Comparison of ENCODE assay signal across 8 mouse cellular contexts in the genomic region with DNA sequence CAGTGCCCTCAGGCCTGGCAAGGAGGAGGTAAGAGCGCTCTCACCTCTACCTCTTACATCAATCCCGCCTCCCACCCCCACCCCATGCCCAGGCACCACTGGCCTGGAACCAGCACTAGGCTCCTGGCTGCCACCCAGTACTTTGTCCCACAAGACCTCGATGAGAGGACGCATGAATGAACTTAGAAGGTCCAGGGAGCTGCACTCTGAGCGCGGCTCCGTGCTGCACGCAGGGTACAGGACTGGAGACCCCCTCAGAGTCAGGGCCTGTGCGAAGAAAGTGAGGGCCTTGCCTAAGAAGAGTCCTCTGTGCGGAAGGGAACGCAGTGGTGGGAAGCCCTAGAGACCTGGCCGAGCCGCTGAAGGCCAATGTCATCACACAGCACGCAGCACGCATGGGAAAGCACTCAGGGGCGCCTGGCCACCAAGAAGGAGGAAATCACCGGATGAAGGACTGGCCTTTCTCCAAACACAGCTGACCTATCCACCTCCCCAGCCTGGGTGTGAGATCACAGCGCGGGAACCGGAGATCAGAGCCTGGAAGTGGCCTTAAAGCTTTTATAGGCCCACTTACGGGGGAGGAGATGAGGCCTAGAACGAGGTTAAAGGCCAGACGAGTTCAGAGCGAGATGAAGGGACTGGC. TPM values are rescaled to one million over a fixed set of nuclear protein-coding genes. Genes with fewer than 3 reads are reported as not detected.
DNase-seq lines count a peak whose midpoint lies in the region; ATAC-seq and TF ChIP-seq lines count a peak whose summit lies in the region.

No protein-coding gene starts in this region.

- no peak for TF ChIP-seq CTCF in hindbrain, postnatal 0 days (IDR thresholded peaks at IDR 0.05; ENCODE audit: low read depth)
- no peak for TF ChIP-seq CTCF in intestine, postnatal 0 days (IDR thresholded peaks at IDR 0.05; ENCODE audit: low read depth)

- no peak for ATAC-seq in hindbrain, postnatal 0 days
- ATAC-seq in intestine, postnatal 0 days = no peak
- no peak for ATAC-seq in liver, embryonic 16.5 days (ENCODE audit: low read depth)
- no peak for ATAC-seq in inflammation-experienced regulatory T-cells, adult 6 months

- H3K36me3 ChIP-seq in hindbrain, embryonic 10.5 days = 0 out of 2 replicates have a peak, but pooled peaks cover 10% of the 10 kb centered on the region
- H3K36me3 ChIP-seq in hindbrain, postnatal 0 days (ENCODE audit: insufficient read depth, low read length) = no peaks in the 10 kb centered on the region
- H3K36me3 ChIP-seq in intestine, postnatal 0 days (ENCODE audit: control insufficient read depth, insufficient read depth) = no peaks in the 10 kb centered on the region
- H3K36me3 ChIP-seq in liver, embryonic 16.5 days (ENCODE audit: control insufficient read depth, insufficient read depth) = peaks cover 7% of the 10 kb centered on the region; the same call in 1 of the 2 replicates

- no peak overlapping the region for H3K4me2 ChIP-seq in hindbrain, postnatal 0 days (ENCODE audit: low read depth, low read length)
- peak overlapping the region; percentile 33 for H3K4me2 ChIP-seq in intestine, postnatal 0 days (replicated peaks; ENCODE audit: low read depth)
- peak overlapping the region; percentile 95 for H3K4me2 ChIP-seq in liver, embryonic 16.5 days (ENCODE audit: low read depth, low read length)

- peaks cover 56% of the 10 kb centered on the region for H3K4me1 ChIP-seq in hindbrain, embryonic 10.5 days (replicated peaks)
- peaks cover 4% of the 10 kb centered on the region; the same call in 1 of the 2 replicates for H3K4me1 ChIP-seq in hindbrain, postnatal 0 days (ENCODE audit: insufficient read depth, low read length)
- peaks cover 7% of the 10 kb centered on the region; the same call in 1 of the 2 replicates for H3K4me1 ChIP-seq in intestine, postnatal 0 days (replicated peaks; ENCODE audit: control insufficient read depth, insufficient read depth, low read length)
- peaks cover 76% of the 10 kb centered on the region for H3K4me1 ChIP-seq in liver, embryonic 16.5 days (ENCODE audit: control insufficient read depth, low read depth, low read length)

- H3K27me3 ChIP-seq in hindbrain, embryonic 10.5 days (ENCODE audit: insufficient read depth, poor library complexity, severe bottlenecking) = peaks cover 36% of the 10 kb centered on the region
- H3K27me3 ChIP-seq in hindbrain, postnatal 0 days (ENCODE audit: insufficient read depth, low read length) = no peaks in the 10 kb centered on the region
- H3K27me3 ChIP-seq in intestine, postnatal 0 days (replicated peaks; ENCODE audit: control insufficient read depth, insufficient read depth, low read length) = no peaks in the 10 kb centered on the region
- H3K27me3 ChIP-seq in liver, embryonic 16.5 days (ENCODE audit: control insufficient read depth, insufficient read depth, low read depth, low read length) = no peaks in the 10 kb centered on the region

- peak overlapping the region; percentile 66 for H3K27ac ChIP-seq in hindbrain, embryonic 10.5 days
- H3K27ac ChIP-seq in hindbrain, postnatal 0 days = no peak overlapping the region
- peak overlapping the region; percentile 28; the same call in 1 of the 2 replicates for H3K27ac ChIP-seq in intestine, postnatal 0 days (ENCODE audit: low read depth, low read length)
- H3K27ac ChIP-seq in liver, embryonic 16.5 days (ENCODE audit: low read length) = peak overlapping the region; percentile 96

- DNase-seq in hindbrain, embryonic 10.5 days (ENCODE audit: low spot score) = no peak
- no peak for DNase-seq in hindbrain, postnatal 0 days (ENCODE audit: low spot score)
- DNase-seq in gastrocnemius, postnatal 25 days = peak; percentile 63
- no peak for DNase-seq in left cerebral cortex, adult 9 months (ENCODE audit: low spot score in 2 of 2)
- no peak for DNase-seq in frontal cortex, postnatal 10 days (ENCODE audit: low spot score in 2 of 2)

- 69% methylated on average over 24 of the region's 24 CpGs for WGBS in hindbrain, embryonic 10.5 days
- 58% methylated on average over 24 of the region's 24 CpGs for WGBS in hindbrain, postnatal 0 days
- 59% methylated on average over 24 of the region's 24 CpGs for WGBS in intestine, postnatal 0 days
- 51% methylated on average over 24 of the region's 24 CpGs for WGBS in liver, embryonic 16.5 days (ENCODE audit: insufficient replicate concordance)

- H3K9ac ChIP-seq in hindbrain, postnatal 0 days (replicated peaks; ENCODE audit: low read length) = no peak overlapping the region
- no peak overlapping the region for H3K9ac ChIP-seq in intestine, postnatal 0 days (ENCODE audit: low read depth, low read length)
- peak overlapping the region; percentile 91 for H3K9ac ChIP-seq in liver, embryonic 16.5 days (ENCODE audit: low read depth, low read length)

- H3K9me3 ChIP-seq in hindbrain, embryonic 10.5 days = no peaks in the 10 kb centered on the region
- no peaks in the 10 kb centered on the region for H3K9me3 ChIP-seq in hindbrain, postnatal 0 days (ENCODE audit: low read length)
- no peaks in the 10 kb centered on the region for H3K9me3 ChIP-seq in intestine, postnatal 0 days (ENCODE audit: control insufficient read depth)
- H3K9me3 ChIP-seq in liver, embryonic 16.5 days (replicated peaks; ENCODE audit: control insufficient read depth, low read length) = no peaks in the 10 kb centered on the region

- peak overlapping the region; percentile 10; the same call in 1 of the 2 replicates for H3K4me3 ChIP-seq in hindbrain, embryonic 10.5 days
- no peak overlapping the region for H3K4me3 ChIP-seq in hindbrain, postnatal 0 days (ENCODE audit: low read length)
- H3K4me3 ChIP-seq in intestine, postnatal 0 days (ENCODE audit: low read depth, low read length) = no peak overlapping the region
- peak overlapping the region; percentile 82 for H3K4me3 ChIP-seq in liver, embryonic 16.5 days (ENCODE audit: low read depth, low read length)

RNA-seq across cellular contexts. Expression of gene Piezo1, which starts 4.2 kb away (rescaled TPM):
- 6.5 and 9.2 TPM in 2 replicates for polyA plus RNA-seq in hindbrain, embryonic 10.5 days (2016; fragmentation: Nextera tagmentation; extraction: Ambion mirVana)
- total RNA-seq in hindbrain, postnatal 0 days (2014; rRNA removed) = 10.0 and 17.5 TPM in 2 replicates
- 1.2 and 1.3 TPM in 2 replicates for polyA plus RNA-seq in hindbrain, postnatal 0 days (2015; fragmentation: Nextera tagmentation; extraction: Ambion mirVana)
- 10 to 100 TPM; 12.3 to 14.0 TPM for total RNA-seq in gastrocnemius, postnatal 25 days (2021)
- 4.4 and 7.3 TPM in 2 replicates for polyA plus RNA-seq in intestine, postnatal 0 days (2015; fragmentation: Nextera tagmentation; extraction: Ambion mirVana)
- 11.3 and 15.5 TPM in 2 replicates for polyA plus RNA-seq in liver, embryonic 16.5 days (2015; fragmentation: Nextera tagmentation; extraction: Ambion mirVana)
- polyA plus RNA-seq in inflammation-experienced regulatory T-cells, adult 6 months (2017; shearing (Covaris generic)) = 10 to 100 TPM; 12.9 to 16.2 (median 14.5) TPM

RNA-seq across cellular contexts. Expression of gene Cdt1, which starts 20.9 kb away (rescaled TPM):
- 56.0 and 64.3 TPM in 2 replicates for polyA plus RNA-seq in hindbrain, embryonic 10.5 days (2016; fragmentation: Nextera tagmentation; extraction: Ambion mirVana)
- 24.9 and 26.3 TPM in 2 replicates for total RNA-seq in hindbrain, postnatal 0 days (2014; rRNA removed)
- polyA plus RNA-seq in hindbrain, postnatal 0 days (2015; fragmentation: Nextera tagmentation; extraction: Ambion mirVana) = 10.7 and 11.7 TPM in 2 replicates
- total RNA-seq in gastrocnemius, postnatal 25 days (2021) = 1 to 10 TPM in 1 of 2 experiments, under 1 TPM in 1; 0.82 to 1.1 TPM
- 13.3 and 14.0 TPM in 2 replicates for polyA plus RNA-seq in intestine, postnatal 0 days (2015; fragmentation: Nextera tagmentation; extraction: Ambion mirVana)
- polyA plus RNA-seq in liver, embryonic 16.5 days (2015; fragmentation: Nextera tagmentation; extraction: Ambion mirVana) = 34.7 and 41.1 TPM in 2 replicates
- 10 to 100 TPM; 11.5 to 19.8 (median 11.7) TPM for polyA plus RNA-seq in inflammation-experienced regulatory T-cells, adult 6 months (2017; shearing (Covaris generic))

RNA-seq across cellular contexts. Expression of gene Aprt, which starts 29.8 kb away (rescaled TPM):
- polyA plus RNA-seq in hindbrain, embryonic 10.5 days (2016; fragmentation: Nextera tagmentation; extraction: Ambion mirVana) = 237 and 268 TPM in 2 replicates
- total RNA-seq in hindbrain, postnatal 0 days (2014; rRNA removed) = 113 and 123 TPM in 2 replicates
- polyA plus RNA-seq in hindbrain, postnatal 0 days (2015; fragmentation: Nextera tagmentation; extraction: Ambion mirVana) = 183 and 189 TPM in 2 replicates
- 10 to 100 TPM; 35.7 to 36.9 TPM for total RNA-seq in gastrocnemius, postnatal 25 days (2021)
- polyA plus RNA-seq in intestine, postnatal 0 days (2015; fragmentation: Nextera tagmentation; extraction: Ambion mirVana) = 676 and 681 TPM in 2 replicates
- 196 and 204 TPM in 2 replicates for polyA plus RNA-seq in liver, embryonic 16.5 days (2015; fragmentation: Nextera tagmentation; extraction: Ambion mirVana)
- polyA plus RNA-seq in inflammation-experienced regulatory T-cells, adult 6 months (2017; shearing (Covaris generic)) = 100 to 1,000 TPM; 168 to 215 (median 192) TPM

Comparison
In these comparisons a context has a peak if more than half of its experiments do, and no peak if none do; other contexts are left out.
1. H3K4me3 ChIP-seq: peak in hindbrain, embryonic 10.5 days (single experiment) and liver, embryonic 16.5 days (single experiment); none in hindbrain, postnatal 0 days (single experiment) and intestine, postnatal 0 days (single experiment).